Mouse (Mus musculus): Measurements from ENCODE around the gene Dop1b.

- TF ChIP-seq CTCF (IDR thresholded peaks at IDR 0.05; ENCODE audit: extremely low read depth, insufficient read depth, insufficient read length, insufficient replicate concordance) (no peak), POLR2A (IDR thresholded peaks at IDR 0.05; ENCODE audit: low read depth, low read length) (no peak)
Observed at GRCm38 (mm10) chr16:93726186-93726585, 14.5 kb downstream of the Dop1b start.

Data from spleen, adult 2 months (tissue).